Mouse (Mus musculus): ENCODE measurements around the gene Zscan2. TPM values are rescaled to one million over a fixed set of nuclear protein-coding genes. Genes with fewer than 3 reads are reported as not detected.

Zscan2 gene
- total RNA-seq, 2 experiments from 2014 or later: 3.5 to 10.0 TPM

GRCm38 (mm10) chr7:80918982-80919646, 58.4 kb downstream of the Zscan2 start:
- ATAC-seq (replicated peaks; ENCODE audit: poor library complexity): peak; percentile 77

DNA sequence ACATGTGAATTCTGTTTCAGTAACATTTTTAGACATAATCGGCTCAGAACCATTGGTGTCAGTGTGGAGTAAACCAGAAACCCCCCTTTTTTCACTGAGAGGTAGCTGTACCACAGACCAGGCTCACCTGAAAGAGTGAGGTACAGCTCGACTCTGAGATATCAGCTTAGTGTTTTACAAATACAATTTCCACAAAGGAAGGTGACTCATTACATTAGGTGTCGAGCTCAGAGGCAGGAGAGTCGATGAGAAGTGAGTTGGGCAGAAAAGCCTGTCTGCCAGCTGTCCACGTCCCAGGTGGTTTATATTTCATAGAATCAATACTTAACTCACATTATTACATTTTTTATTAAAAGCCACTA, 58.9 kb downstream of the Zscan2 start:
- ATAC-seq (replicated peaks; ENCODE audit: poor library complexity): no peak

DNA sequence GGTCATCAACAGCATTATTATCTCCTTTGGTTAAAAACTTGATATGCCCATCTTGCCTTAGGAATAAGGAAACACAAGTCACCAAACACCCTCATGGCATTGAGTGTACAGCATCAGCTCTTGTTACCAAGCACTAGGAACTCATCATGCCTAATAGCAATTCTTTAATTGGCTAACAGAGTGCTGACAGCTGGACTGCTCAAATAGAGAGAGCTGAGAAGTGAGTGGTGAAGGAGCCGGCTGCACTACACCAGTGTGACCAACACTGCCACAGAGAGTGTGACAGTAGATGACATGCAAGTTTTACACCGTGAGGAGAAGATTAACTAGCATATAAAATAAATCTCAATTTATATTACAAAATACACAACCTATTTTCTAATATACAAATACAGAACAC, 62.4 kb downstream of the Zscan2 start:
- ATAC-seq (replicated peaks; ENCODE audit: poor library complexity): no peak

Other genes starting within 250 kb of the Zscan2 start
- gene Crtc3, start 172.0 kb upstream of the Zscan2 start, total RNA-seq (2015): 18.3 and 26.9 TPM in 2 replicates
- gene Crtc3, start 172.0 kb upstream of the Zscan2 start, total RNA-seq (2017): 5.6 and 16.3 TPM in 2 replicates
- gene Iqgap1, start 34.9 kb upstream of the Zscan2 start, total RNA-seq (2015): 90.5 and 94.3 TPM in 2 replicates
- 81.0 and 113 TPM in 2 replicates for gene Iqgap1, start 34.9 kb upstream of the Zscan2 start, total RNA-seq (2017)
- gene Wdr73, start 40.3 kb downstream of the Zscan2 start, total RNA-seq (2015): 14.2 and 18.4 TPM in 2 replicates
- gene Wdr73, start 40.3 kb downstream of the Zscan2 start, total RNA-seq (2017): 18.2 and 19.6 TPM in 2 replicates
- 6.8 and 8.6 TPM in 2 replicates for gene Nmb, start 44.2 kb downstream of the Zscan2 start, total RNA-seq (2015)
- gene Nmb, start 44.2 kb downstream of the Zscan2 start, total RNA-seq (2017): 0.57 and 3.1 TPM in 2 replicates
- 219 and 228 TPM in 2 replicates for gene Sec11a, start 86.9 kb downstream of the Zscan2 start, total RNA-seq (2015)
- 452 and 486 TPM in 2 replicates for gene Sec11a, start 86.9 kb downstream of the Zscan2 start, total RNA-seq (2017)
- 19.3 and 22.6 TPM in 2 replicates for gene Zfp592, start 132.8 kb downstream of the Zscan2 start, total RNA-seq (2015)
- 17.3 and 20.8 TPM in 2 replicates for gene Zfp592, start 132.8 kb downstream of the Zscan2 start, total RNA-seq (2017)
- 0.34 and 0.35 TPM in 2 replicates for gene Alpk3, start 196.7 kb downstream of the Zscan2 start, total RNA-seq (2015)
- 0.67 and 0.95 TPM in 2 replicates for gene Alpk3, start 196.7 kb downstream of the Zscan2 start, total RNA-seq (2017)